Mouse (Mus musculus) liver, postnatal 0 days (tissue): ENCODE data around the gene Osbp. TPM values are rescaled to one million over a fixed set of nuclear protein-coding genes. Genes with fewer than 3 reads are reported as not detected.

Experiments used
- ATAC-seq: fragments of 200-750 bp; cut with Nextera tagmentation; 2 replicates; pipeline ENCODE4 v1.8.0; 2017; ENCODE audit warnings: mild to moderate bottlenecking, moderate library complexity
- DNase-seq: peaks from one replicate; pipeline ENCODE4 v3.0.0-alpha.2; 2016
- H3K27ac ChIP-seq: fragments of 300-500 bp; sonication (generic); 2 replicates; pipeline ENCODE4 v1.5.1; 2014; ENCODE audit warnings: antibody characterized with exemption, moderate library complexity, mild to moderate bottlenecking, low read depth
- H3K27me3 ChIP-seq: fragments of 300-500 bp; sonication (generic); 2 replicates; pipeline ENCODE4 v1.6.1; 2014; ENCODE audit warnings: low read length, control low read depth, mixed read lengths; ENCODE audit not compliant: insufficient read depth
- H3K36me3 ChIP-seq: fragments of 300-500 bp; sonication (generic); replicated peaks from 2 replicates; pipeline ENCODE4 v1.6.1; 2014; ENCODE audit warnings: mild to moderate bottlenecking, control low read depth, low read length, moderate library complexity, mixed read lengths; ENCODE audit not compliant: insufficient read depth
- H3K4me1 ChIP-seq: fragments of 300-500 bp; sonication (generic); 2 replicates; pipeline ENCODE4 v1.6.1; 2014; ENCODE audit warnings: antibody characterized with exemption, mild to moderate bottlenecking, control low read depth; ENCODE audit not compliant: insufficient read depth
- H3K4me2 ChIP-seq: fragments of 300-500 bp; sonication (generic); 2 replicates; pipeline ENCODE4 v1.6.1; 2014; ENCODE audit warnings: low read depth, mild to moderate bottlenecking, low read length, moderate library complexity, mixed read lengths
- H3K4me3 ChIP-seq: fragments of 300-500 bp; sonication (generic); 2 replicates; pipeline ENCODE4 v1.5.1; 2014; ENCODE audit warnings: low read depth, low read length
- H3K9ac ChIP-seq: fragments of 300-500 bp; sonication (generic); replicated peaks from 2 replicates; pipeline ENCODE4 v1.6.1; 2014; ENCODE audit warnings: mild to moderate bottlenecking, moderate library complexity
- H3K9me3 ChIP-seq: fragments of 300-500 bp; sonication (generic); 2 replicates; pipeline ENCODE4 v1.6.1; 2016; ENCODE audit warnings: mild to moderate bottlenecking, control low read depth, low read length, mixed read lengths
- CTCF ChIP-seq: sonication (generic); IDR thresholded peaks from 2 replicates; pipeline ENCODE4 v1.5.1; 2016; ENCODE audit warnings: antibody characterized with exemption, low read depth
- EP300 ChIP-seq: IDR thresholded peaks from 2 replicates; pipeline ENCODE4 v1.6.1; 2016; ENCODE audit warnings: antibody characterized with exemption, low read depth, mild to moderate bottlenecking
- WGBS: fragments of 180-500 bp; shearing (Covaris S2); extraction: QIAGEN DNeasy Blood & Tissue Kit; methylation state at CpG from one replicate; pipeline ENCODE4 v1.1.7; 2014; ENCODE audit not compliant: insufficient replicate concordance; 5-methylcytosine and 5-hydroxymethylcytosine counted together
- polyA plus RNA-seq: library from polyadenylated mRNA; unstranded; fragments of >200 nt; fragmentation: Nextera tagmentation; extraction: Ambion mirVana; gene quantifications from 2 replicates; pipeline ENCODE4 v1.2.1, GENCODE M21; 2015

The Osbp gene
- polyA plus RNA-seq, 1 experiment from 2014 or later = 2.7 TPM

GRCm38 (mm10) chr19:12004216-12005008 lies 38.7 kb downstream of the Osbp start:
- no peak for ATAC-seq
- Histone ChIP-seq H3K36me3 (no peaks in the 10 kb centered on the region), H3K27ac (peak overlapping the region; percentile 77; the same call in 1 of the 2 replicates), H3K27me3 (no peaks in the 10 kb centered on the region), H3K4me2 (peak overlapping the region; percentile 77), H3K4me1 (peaks cover 16% of the 10 kb centered on the region), H3K9me3 (no peaks in the 10 kb centered on the region), H3K4me3 (peak overlapping the region; percentile 65; the same call in 1 of the 2 replicates), H3K9ac (peak overlapping the region; percentile 62; the same call in 1 of the 2 replicates)
- no peak for TF ChIP-seq CTCF
- TF ChIP-seq EP300 = no peak
- no peak for DNase-seq
- WGBS = 40% methylated on average over 9 of the region's 9 CpGs

- TF ChIP-seq CTCF (no peak), EP300 (no peak; the same call in 1 of the 2 replicates)
- ATAC-seq (peak; percentile 65), DNase-seq (peak; percentile 90)
- Histone ChIP-seq H3K4me1 (peaks cover 16% of the 10 kb centered on the region), H3K9ac (peak overlapping the region; percentile 62), H3K36me3 (no peaks in the 10 kb centered on the region), H3K27me3 (no peaks in the 10 kb centered on the region), H3K4me3 (peak overlapping the region; percentile 65), H3K4me2 (peak overlapping the region; percentile 77), H3K27ac (peak overlapping the region; percentile 77), H3K9me3 (no peaks in the 10 kb centered on the region)
- WGBS = under 1% methylated on average over 41 of the region's 41 CpGs
Measured at GRCm38 (mm10) chr19:12005376-12006360, 39.9 kb downstream of the Osbp start.

GRCm38 (mm10) chr19:12006361-12006947 lies 40.7 kb downstream of the Osbp start:
- ATAC-seq (no peak), DNase-seq (no peak)
- 4% methylated on average over 17 of the region's 17 CpGs for WGBS
- Histone ChIP-seq H3K9ac (peak overlapping the region; percentile 62), H3K4me1 (peaks cover 16% of the 10 kb centered on the region), H3K9me3 (no peaks in the 10 kb centered on the region), H3K4me3 (peak overlapping the region; percentile 65), H3K36me3 (no peaks in the 10 kb centered on the region), H3K27ac (peak overlapping the region; percentile 77; the same call in 1 of the 2 replicates), H3K27me3 (no peaks in the 10 kb centered on the region), H3K4me2 (peak overlapping the region; percentile 77)
- TF ChIP-seq EP300 = no peak
- peak; percentile 32; the same call in 1 of the 2 replicates for TF ChIP-seq CTCF

GRCm38 (mm10) chr19:12007105-12007931 lies 41.6 kb downstream of the Osbp start:
- ATAC-seq (no peak), DNase-seq (peak; percentile 82)
- Histone ChIP-seq H3K9me3 (no peaks in the 10 kb centered on the region), H3K9ac (peak overlapping the region; percentile 62; the same call in 1 of the 2 replicates), H3K4me3 (peak overlapping the region; percentile 65), H3K4me1 (peaks cover 16% of the 10 kb centered on the region), H3K36me3 (no peaks in the 10 kb centered on the region), H3K27ac (peak overlapping the region; percentile 41; the same call in 1 of the 2 replicates), H3K27me3 (no peaks in the 10 kb centered on the region), H3K4me2 (peak overlapping the region; percentile 77)
- WGBS = 9% methylated on average over 17 of the region's 17 CpGs
- TF ChIP-seq EP300 (no peak), CTCF (peak; percentile 88)
